Mouse (Mus musculus): ENCODE data around the gene B3gnt6. TPM values are rescaled to one million over a fixed set of nuclear protein-coding genes. Genes with fewer than 3 reads are reported as not detected.

The B3gnt6 gene
- polyA plus RNA-seq, 1 experiment from 2014 or later = 0.06 TPM

GRCm38 (mm10) chr7:98172661-98173060, 26.6 kb downstream of the B3gnt6 start:
- no peak overlapping the region; the same call in 1 of the 2 replicates for H3K4me2 ChIP-seq (ENCODE audit: low read depth, low read length)
- no peaks in the 10 kb centered on the region for H3K9me3 ChIP-seq (replicated peaks; ENCODE audit: control insufficient read depth, low read length)
- peak overlapping the region; percentile 92 for H3K27ac ChIP-seq (ENCODE audit: low read length)
- H3K27me3 ChIP-seq (ENCODE audit: control insufficient read depth, insufficient read depth, low read depth, low read length) = no peaks in the 10 kb centered on the region
- no peak overlapping the region for H3K4me3 ChIP-seq (ENCODE audit: low read depth, low read length)
- H3K9ac ChIP-seq (ENCODE audit: low read depth, low read length) = peak overlapping the region; percentile 4
- H3K36me3 ChIP-seq (ENCODE audit: control insufficient read depth, insufficient read depth) = no peaks in the 10 kb centered on the region
- peaks cover 80% of the 10 kb centered on the region for H3K4me1 ChIP-seq (ENCODE audit: control insufficient read depth, low read depth, low read length)
- 82% methylated on average over 8 of the region's 8 CpGs for WGBS (ENCODE audit: insufficient replicate concordance)
- no peak for ATAC-seq (ENCODE audit: low read depth)

GRCm38 (mm10) chr7:98171141-98172073, 27.9 kb downstream of the B3gnt6 start:
- Histone ChIP-seq H3K27me3 (ENCODE audit: control insufficient read depth, insufficient read depth, low read depth, low read length) (no peaks in the 10 kb centered on the region), H3K4me2 (ENCODE audit: low read depth, low read length) (peak overlapping the region; percentile 62), H3K27ac (ENCODE audit: low read length) (peak overlapping the region; percentile 92), H3K36me3 (ENCODE audit: control insufficient read depth, insufficient read depth) (no peaks in the 10 kb centered on the region), H3K4me1 (ENCODE audit: control insufficient read depth, low read depth, low read length) (peaks cover 68% of the 10 kb centered on the region), H3K4me3 (ENCODE audit: low read depth, low read length) (peak overlapping the region; percentile 20), H3K9ac (ENCODE audit: low read depth, low read length) (peak overlapping the region; percentile 60), H3K9me3 (replicated peaks; ENCODE audit: control insufficient read depth, low read length) (no peaks in the 10 kb centered on the region)
- WGBS (ENCODE audit: insufficient replicate concordance) = 22% methylated on average over 6 of the region's 6 CpGs
- ATAC-seq (ENCODE audit: low read depth) = peak; percentile 86

GRCm38 (mm10) chr7:98164999-98165528, 34.2 kb downstream of the B3gnt6 start:
- Histone ChIP-seq H3K9me3 (replicated peaks; ENCODE audit: control insufficient read depth, low read length) (no peaks in the 10 kb centered on the region), H3K4me3 (ENCODE audit: low read depth, low read length) (peak overlapping the region; percentile 24), H3K27me3 (ENCODE audit: control insufficient read depth, insufficient read depth, low read depth, low read length) (no peaks in the 10 kb centered on the region), H3K36me3 (ENCODE audit: control insufficient read depth, insufficient read depth) (peaks cover 5% of the 10 kb centered on the region; the same call in 1 of the 2 replicates), H3K4me2 (ENCODE audit: low read depth, low read length) (peak overlapping the region; percentile 58), H3K27ac (ENCODE audit: low read length) (peak overlapping the region; percentile 68), H3K4me1 (ENCODE audit: control insufficient read depth, low read depth, low read length) (peaks cover 57% of the 10 kb centered on the region), H3K9ac (ENCODE audit: low read depth, low read length) (peak overlapping the region; percentile 61)
- 18% methylated on average over 10 of the region's 10 CpGs for WGBS (ENCODE audit: insufficient replicate concordance)
- peak; percentile 65 for ATAC-seq (ENCODE audit: low read depth)

- Histone ChIP-seq H3K4me1 (ENCODE audit: control insufficient read depth, low read depth, low read length) (peaks cover 54% of the 10 kb centered on the region), H3K9ac (ENCODE audit: low read depth, low read length) (no peak overlapping the region; the same call in 1 of the 2 replicates)
These were observed 34.8 kb downstream of the B3gnt6 start for GRCm38 (mm10) chr7:98164382-98164998.

GRCm38 (mm10) chr7:98163700-98164099, 35.6 kb downstream of the B3gnt6 start:
- Histone ChIP-seq H3K4me2 (ENCODE audit: low read depth, low read length) (no peak overlapping the region), H3K27ac (ENCODE audit: low read length) (no peak overlapping the region), H3K9me3 (replicated peaks; ENCODE audit: control insufficient read depth, low read length) (no peaks in the 10 kb centered on the region), H3K27me3 (ENCODE audit: control insufficient read depth, insufficient read depth, low read depth, low read length) (no peaks in the 10 kb centered on the region), H3K4me1 (ENCODE audit: control insufficient read depth, low read depth, low read length) (peaks cover 59% of the 10 kb centered on the region), H3K4me3 (ENCODE audit: low read depth, low read length) (no peak overlapping the region), H3K9ac (ENCODE audit: low read depth, low read length) (no peak overlapping the region), H3K36me3 (ENCODE audit: control insufficient read depth, insufficient read depth) (peaks cover 5% of the 10 kb centered on the region; the same call in 1 of the 2 replicates)
- ATAC-seq (ENCODE audit: low read depth) = no peak
- 45% methylated on average over 2 of the region's 3 CpGs for WGBS (ENCODE audit: insufficient replicate concordance)

More at GRCm38 (mm10) chr7:98164382-98164998, 34.8 kb downstream of the B3gnt6 start:
- Histone ChIP-seq H3K4me2 (ENCODE audit: low read depth, low read length) (peak overlapping the region; percentile 58), H3K27ac (ENCODE audit: low read length) (peak overlapping the region; percentile 42), H3K36me3 (ENCODE audit: control insufficient read depth, insufficient read depth) (peaks cover 5% of the 10 kb centered on the region; the same call in 1 of the 2 replicates), H3K9me3 (replicated peaks; ENCODE audit: control insufficient read depth, low read length) (no peaks in the 10 kb centered on the region), H3K4me3 (ENCODE audit: low read depth, low read length) (no peak overlapping the region), H3K27me3 (ENCODE audit: control insufficient read depth, insufficient read depth, low read depth, low read length) (no peaks in the 10 kb centered on the region)
- no peak for ATAC-seq (ENCODE audit: low read depth)
- WGBS (ENCODE audit: insufficient replicate concordance) = 66% methylated on average over 9 of the region's 9 CpGs

GRCm38 (mm10) chr7:98162239-98162638, 37.0 kb downstream of the B3gnt6 start:
- H3K36me3 ChIP-seq (ENCODE audit: control insufficient read depth, insufficient read depth) = peaks cover 5% of the 10 kb centered on the region; the same call in 1 of the 2 replicates
- no peak overlapping the region for H3K9ac ChIP-seq (ENCODE audit: low read depth, low read length)
- H3K4me1 ChIP-seq (ENCODE audit: control insufficient read depth, low read depth, low read length) = peaks cover 74% of the 10 kb centered on the region
- H3K4me2 ChIP-seq (ENCODE audit: low read depth, low read length) = no peak overlapping the region
- no peaks in the 10 kb centered on the region for H3K27me3 ChIP-seq (ENCODE audit: control insufficient read depth, insufficient read depth, low read depth, low read length)
- H3K27ac ChIP-seq (ENCODE audit: low read length) = no peak overlapping the region
- H3K4me3 ChIP-seq (ENCODE audit: low read depth, low read length) = no peak overlapping the region
- no peaks in the 10 kb centered on the region for H3K9me3 ChIP-seq (replicated peaks; ENCODE audit: control insufficient read depth, low read length)
- WGBS (ENCODE audit: insufficient replicate concordance) = 64% methylated on average over 6 of the region's 6 CpGs
- ATAC-seq (ENCODE audit: low read depth) = no peak

- H3K4me3 ChIP-seq (ENCODE audit: low read depth, low read length) = no peak overlapping the region
- peaks cover 84% of the 10 kb centered on the region for H3K4me1 ChIP-seq (ENCODE audit: control insufficient read depth, low read depth, low read length)
- ATAC-seq (ENCODE audit: low read depth) = no peak
- peak overlapping the region; percentile 49 for H3K27ac ChIP-seq (ENCODE audit: low read length)
- no peaks in the 10 kb centered on the region for H3K27me3 ChIP-seq (ENCODE audit: control insufficient read depth, insufficient read depth, low read depth, low read length)
- peaks cover 5% of the 10 kb centered on the region; the same call in 1 of the 2 replicates for H3K36me3 ChIP-seq (ENCODE audit: control insufficient read depth, insufficient read depth)
- H3K9ac ChIP-seq (ENCODE audit: low read depth, low read length) = no peak overlapping the region; the same call in 1 of the 2 replicates
- WGBS (ENCODE audit: insufficient replicate concordance) = 53% methylated on average over 8 of the region's 8 CpGs
- H3K4me2 ChIP-seq (ENCODE audit: low read depth, low read length) = no peak overlapping the region
- no peaks in the 10 kb centered on the region for H3K9me3 ChIP-seq (replicated peaks; ENCODE audit: control insufficient read depth, low read length)
These were observed 39.1 kb downstream of the B3gnt6 start for GRCm38 (mm10) chr7:98160041-98160740.

- H3K27ac ChIP-seq (ENCODE audit: low read length) = peak overlapping the region; percentile 58
- H3K4me2 ChIP-seq (ENCODE audit: low read depth, low read length) = peak overlapping the region; percentile 50
These were observed 40.8 kb downstream of the B3gnt6 start for GRCm38 (mm10) chr7:98158481-98158880.

More at GRCm38 (mm10) chr7:98158481-98158880, 40.8 kb downstream of the B3gnt6 start:
- peak overlapping the region; percentile 47 for H3K4me3 ChIP-seq (ENCODE audit: low read depth, low read length)
- H3K9ac ChIP-seq (ENCODE audit: low read depth, low read length) = peak overlapping the region; percentile 46
- no peaks in the 10 kb centered on the region for H3K9me3 ChIP-seq (replicated peaks; ENCODE audit: control insufficient read depth, low read length)
- H3K36me3 ChIP-seq (ENCODE audit: control insufficient read depth, insufficient read depth) = peaks cover 5% of the 10 kb centered on the region; the same call in 1 of the 2 replicates
- ATAC-seq (ENCODE audit: low read depth) = peak; percentile 35
- H3K4me1 ChIP-seq (ENCODE audit: control insufficient read depth, low read depth, low read length) = peaks cover 68% of the 10 kb centered on the region
- 48% methylated on average over 8 of the region's 8 CpGs for WGBS (ENCODE audit: insufficient replicate concordance)
- H3K27me3 ChIP-seq (ENCODE audit: control insufficient read depth, insufficient read depth, low read depth, low read length) = no peaks in the 10 kb centered on the region
